Mouse (Mus musculus) cerebellum, adult 2 months (tissue): Measurements from ENCODE around the gene Ube2v1. TPM values are rescaled to one million over a fixed set of nuclear protein-coding genes. Genes with fewer than 3 reads are reported as not detected.

Experiments
- DNase-seq, 2 experiments: peaks; one replicate each; pipeline ENCODE4 v3.0.0; 2021
- H3K27ac ChIP-seq: fragments of 200-500 bp; 2 replicates; pipeline ENCODE4 v1.5.1; 2012; ENCODE audit warnings: low read length, control low read depth, inconsistent platforms; ENCODE audit not compliant: insufficient read depth
- H3K27me3 ChIP-seq: fragments of 200-500 bp; 2 replicates; pipeline ENCODE4 v1.6.1; 2012; ENCODE audit warnings: inconsistent platforms, mild to moderate bottlenecking, low read length, moderate library complexity; ENCODE audit not compliant: control insufficient read depth, insufficient read depth
- H3K4me1 ChIP-seq: fragments of 200-500 bp; 2 replicates; pipeline ENCODE4 v1.6.1; 2011; ENCODE audit warnings: low read length; ENCODE audit not compliant: control insufficient read depth, insufficient read depth
- H3K4me3 ChIP-seq: fragments of 200-500 bp; replicated peaks from 2 replicates; pipeline ENCODE3; 2011; ENCODE audit warnings: mild to moderate bottlenecking, low read depth, low read length, control low read depth; ENCODE audit not compliant: insufficient read depth
- CTCF ChIP-seq: fragments of 200-500 bp; IDR thresholded peaks from 2 replicates; pipeline ENCODE4 v1.5.1; 2011; ENCODE audit warnings: low read depth, mild to moderate bottlenecking, control low read depth, low read length, moderate library complexity, borderline replicate concordance; ENCODE audit not compliant: insufficient read depth
- POLR2A ChIP-seq: fragments of 200-500 bp; IDR thresholded peaks from 2 replicates; pipeline ENCODE4 v1.6.1; 2011; ENCODE audit warnings: low read length, control low read depth, borderline replicate concordance; ENCODE audit not compliant: insufficient read depth
- WGBS: fragments of 180-500 bp; shearing (Covaris S2); methylation state at CpG from one replicate; pipeline ENCODE4 v1.1.7; 2018; 5-methylcytosine and 5-hydroxymethylcytosine counted together
- polyA plus RNA-seq: library from polyadenylated mRNA; depleted of rRNA; stranded (reverse); fragments of >200 nt; gene quantifications from 2 replicates; pipeline ENCODE4 v1.2.3, GENCODE M21; 2012

Gene Ube2v1
- polyA plus RNA-seq, 1 experiment: 219 TPM

DNA sequence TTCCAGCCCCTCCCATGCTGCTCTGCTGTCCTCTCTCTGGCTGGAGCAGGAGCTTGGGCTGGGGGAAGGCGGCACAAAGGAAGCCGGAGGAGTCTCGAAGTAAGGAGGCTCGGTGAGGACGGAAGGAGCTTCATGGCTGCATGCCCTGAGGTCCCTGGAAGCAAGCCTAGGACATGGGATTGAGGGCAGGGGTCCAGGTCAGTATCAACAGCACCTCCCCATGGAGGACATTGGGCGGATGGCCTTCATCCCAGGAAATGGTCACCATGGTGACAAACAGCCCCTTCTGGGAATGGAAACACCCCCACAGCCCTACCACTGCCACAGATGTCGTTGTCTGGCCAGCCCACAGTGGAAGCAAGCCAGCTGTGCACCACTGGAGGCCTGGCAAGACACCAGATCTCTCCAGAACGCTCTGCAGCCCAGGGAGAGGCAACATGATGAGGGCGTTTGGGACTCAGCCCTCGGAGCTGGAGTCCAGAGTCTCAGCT lies 37.4 kb downstream of the Ube2v1 start:
- no peak for TF ChIP-seq CTCF
- no peak for TF ChIP-seq POLR2A
- Histone ChIP-seq H3K4me1 (no peaks in the 10 kb centered on the region), H3K4me3 (no peak overlapping the region), H3K27me3 (no peaks in the 10 kb centered on the region), H3K27ac (no peak overlapping the region)
- WGBS: 15% methylated on average over 10 of the region's 10 CpGs
- peak; percentile 38 to 43 for DNase-seq

DNA sequence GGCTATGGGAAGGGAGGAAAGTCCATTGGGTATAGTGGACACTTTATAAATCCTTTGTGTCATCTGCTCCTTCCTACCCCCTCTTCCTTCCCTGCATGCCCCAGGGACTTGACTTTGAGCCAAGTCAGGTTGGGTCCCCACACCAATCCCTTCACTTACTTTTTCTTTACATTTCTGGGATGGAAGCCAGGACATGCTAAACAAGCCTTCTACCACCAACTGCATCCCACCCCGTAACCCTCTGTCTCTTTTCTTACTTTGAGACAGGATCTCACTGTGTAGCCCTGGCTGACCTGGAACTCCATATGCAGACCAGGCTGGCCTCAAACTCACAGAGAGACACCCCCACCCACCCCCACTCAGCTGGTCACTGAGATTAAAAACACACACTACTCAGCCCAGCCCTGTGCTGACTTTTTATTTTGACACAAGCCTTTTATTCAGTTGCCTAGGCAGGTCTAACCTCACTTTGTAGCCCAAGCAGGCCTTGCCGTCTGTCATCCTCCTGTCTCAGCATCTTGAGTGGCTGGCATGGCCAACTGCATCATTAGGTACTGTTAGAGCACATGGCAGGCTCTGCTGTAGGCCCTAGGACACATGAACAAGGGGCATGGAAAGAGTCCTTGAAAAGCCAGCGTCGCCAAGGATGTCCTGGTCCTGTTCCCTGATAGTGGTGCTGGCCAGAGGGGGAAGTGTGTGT lies 38.2 kb downstream of the Ube2v1 start:
- no peak overlapping the region for H3K4me3 ChIP-seq
- TF ChIP-seq POLR2A (no peak), CTCF (no peak)
- H3K4me1 ChIP-seq: no peaks in the 10 kb centered on the region
- 71% methylated on average over 4 of the region's 4 CpGs for WGBS
- no peak overlapping the region for H3K27ac ChIP-seq
- no peak for DNase-seq
- no peaks in the 10 kb centered on the region for H3K27me3 ChIP-seq

DNA sequence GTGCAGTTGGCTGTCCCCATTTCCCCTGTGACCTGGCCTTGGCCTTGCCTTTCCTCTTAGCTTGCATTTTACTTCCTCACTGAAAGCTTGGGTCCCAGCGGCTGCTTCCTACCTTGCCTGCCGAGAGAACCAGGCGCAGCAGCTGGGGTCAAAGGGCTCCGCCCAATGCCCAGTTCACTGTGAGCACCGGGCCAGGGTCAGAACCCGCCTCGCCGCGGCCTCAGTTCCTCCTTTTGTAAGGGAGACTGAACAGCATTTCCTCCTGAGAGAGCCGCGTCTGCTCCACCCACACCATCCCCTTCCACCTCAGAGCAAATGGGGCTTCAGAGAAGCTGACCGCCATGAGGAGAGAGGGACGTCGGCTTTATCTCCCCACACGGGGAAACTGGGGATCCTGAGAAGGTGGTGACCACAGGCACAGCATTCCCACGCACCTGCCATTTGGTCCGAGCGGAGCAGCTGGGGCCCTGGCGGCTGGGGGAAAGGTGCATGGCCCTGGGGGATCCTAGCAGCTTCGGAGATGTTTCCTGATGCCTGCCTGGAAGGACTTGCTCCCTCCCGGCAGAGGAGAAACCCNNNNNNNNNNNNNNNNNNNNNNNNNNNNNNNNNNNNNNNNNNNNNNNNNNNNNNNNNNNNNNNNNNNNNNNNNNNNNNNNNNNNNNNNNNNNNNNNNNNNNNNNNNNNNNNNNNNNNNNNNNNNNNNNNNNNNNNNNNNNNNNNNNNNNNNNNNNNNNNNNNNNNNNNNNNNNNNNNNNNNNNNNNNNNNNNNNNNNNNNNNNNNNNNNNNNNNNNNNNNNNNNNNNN lies 42.9 kb downstream of the Ube2v1 start:
- no peak for DNase-seq
- WGBS: 48% methylated on average over 21 of the region's 21 CpGs
- no peak overlapping the region for H3K4me3 ChIP-seq
- TF ChIP-seq POLR2A: no peak
- no peak for TF ChIP-seq CTCF
- no peak overlapping the region for H3K27ac ChIP-seq
- H3K27me3 ChIP-seq: no peaks in the 10 kb centered on the region
- no peaks in the 10 kb centered on the region for H3K4me1 ChIP-seq

DNA sequence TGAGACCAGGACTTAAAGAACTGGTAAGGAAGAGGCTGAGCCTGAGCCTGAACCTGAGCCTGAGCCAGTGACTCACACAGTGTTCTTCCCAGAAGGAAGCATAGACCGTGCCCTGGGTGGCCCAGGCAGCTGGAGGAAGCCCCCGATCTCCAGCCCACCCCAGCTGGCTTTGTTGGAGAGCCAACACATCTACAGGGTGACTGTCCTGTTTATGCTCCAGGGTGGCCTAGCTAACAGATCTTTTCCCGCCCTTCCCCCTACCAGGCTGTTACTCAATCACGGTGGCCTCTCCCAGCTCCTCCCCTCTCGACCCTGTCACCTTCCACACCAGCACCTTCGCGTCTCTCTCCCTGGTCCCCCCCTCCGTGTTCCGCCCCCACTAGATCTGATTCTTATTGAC lies 44.9 kb downstream of the Ube2v1 start:
- TF ChIP-seq CTCF: no peak
- TF ChIP-seq POLR2A: no peak
- 21% methylated on average over 9 of the region's 9 CpGs for WGBS
- H3K4me1 ChIP-seq: no peaks in the 10 kb centered on the region
- H3K27ac ChIP-seq: no peak overlapping the region
- H3K27me3 ChIP-seq: no peaks in the 10 kb centered on the region
- no peak for DNase-seq
- no peak overlapping the region for H3K4me3 ChIP-seq

DNA sequence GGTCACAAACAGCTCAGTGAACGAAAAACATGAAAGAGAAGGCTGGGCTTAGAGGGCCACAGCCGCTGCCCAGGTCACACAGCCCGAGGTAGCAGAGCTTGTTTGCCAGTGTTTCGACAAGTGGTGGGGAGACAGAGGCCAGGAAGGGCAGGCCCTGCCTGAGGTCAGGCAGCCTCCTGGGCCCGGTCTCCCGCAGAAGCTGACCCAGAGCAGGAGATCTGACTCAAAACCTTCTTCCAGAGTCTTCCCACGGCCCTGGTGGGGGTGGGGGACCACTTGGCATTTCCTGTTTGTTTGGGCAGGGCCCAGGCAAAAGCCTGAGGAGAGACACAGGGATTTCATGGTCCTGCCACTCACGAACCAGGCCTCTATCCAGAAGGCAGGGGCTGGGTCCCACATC lies 45.9 kb downstream of the Ube2v1 start:
- Histone ChIP-seq H3K27ac (no peak overlapping the region), H3K27me3 (no peaks in the 10 kb centered on the region), H3K4me3 (no peak overlapping the region), H3K4me1 (no peaks in the 10 kb centered on the region)
- WGBS: 64% methylated on average over 8 of the region's 8 CpGs
- TF ChIP-seq CTCF: no peak
- no peak for TF ChIP-seq POLR2A
- DNase-seq: no peak

DNA sequence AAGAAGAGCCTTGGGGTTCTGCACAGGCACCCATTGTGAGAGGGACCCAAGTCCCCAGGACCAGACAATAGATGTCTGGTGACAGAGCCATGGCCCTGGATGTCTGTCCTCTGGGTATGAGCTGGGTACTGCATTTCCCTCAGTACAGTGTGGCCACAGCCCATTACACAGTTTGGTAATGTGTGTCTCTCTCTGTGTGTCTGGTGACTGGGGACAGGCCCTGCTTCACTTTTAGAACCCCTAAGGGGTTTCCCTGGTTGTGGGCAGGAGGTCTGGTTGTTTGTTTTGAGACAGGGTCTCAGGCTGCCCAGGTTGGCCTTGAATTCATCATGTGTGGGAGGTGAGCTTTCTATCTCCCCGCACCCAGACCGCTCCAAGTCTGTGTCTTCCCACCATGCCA lies 46.6 kb downstream of the Ube2v1 start:
- WGBS: 91% methylated on average over 2 of the region's 2 CpGs
- no peak overlapping the region for H3K27ac ChIP-seq
- no peak overlapping the region for H3K4me3 ChIP-seq
- TF ChIP-seq POLR2A (no peak), CTCF (no peak)
- H3K4me1 ChIP-seq: no peaks in the 10 kb centered on the region
- no peaks in the 10 kb centered on the region for H3K27me3 ChIP-seq
- no peak for DNase-seq

DNA sequence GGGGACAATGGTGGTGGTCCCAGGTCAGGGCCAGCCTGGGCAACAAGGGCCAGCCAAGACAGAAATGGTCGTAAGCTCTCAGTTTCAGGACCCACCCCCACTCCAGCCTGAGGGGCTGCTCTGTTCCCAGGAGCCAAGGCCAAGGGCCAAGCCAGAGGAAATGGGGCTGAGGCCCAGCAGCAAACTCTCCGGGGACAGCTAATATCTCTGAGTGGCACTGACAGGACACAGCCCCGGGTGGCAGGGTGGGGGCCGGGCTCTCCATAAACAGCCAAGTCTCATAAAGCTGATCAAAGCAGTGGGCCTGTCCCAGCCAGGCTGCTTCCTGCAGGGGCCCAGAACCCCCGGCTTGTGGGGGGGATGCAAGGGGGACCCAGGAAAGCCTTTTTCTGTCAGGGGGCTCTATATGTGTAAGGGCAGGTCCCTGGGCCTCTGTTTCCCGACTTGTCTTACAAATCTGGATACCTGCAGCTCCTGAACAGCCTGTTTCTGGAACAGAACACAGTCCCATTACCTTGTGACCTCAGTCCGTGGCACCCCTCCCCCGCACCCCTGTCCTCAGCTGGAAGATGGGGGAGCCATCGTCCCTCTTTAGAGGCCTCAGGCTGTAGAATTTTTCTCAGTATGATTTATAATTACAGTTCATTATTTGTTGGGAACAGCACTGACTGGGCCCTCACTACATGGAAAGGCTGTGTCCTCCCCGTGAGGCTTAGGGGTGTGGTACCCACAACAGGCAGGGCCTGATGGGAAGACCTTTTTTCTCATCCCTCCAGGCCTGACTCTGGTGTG lies 48.5 kb downstream of the Ube2v1 start:
- Histone ChIP-seq H3K4me3 (no peak overlapping the region), H3K27ac (no peak overlapping the region), H3K4me1 (no peaks in the 10 kb centered on the region), H3K27me3 (no peaks in the 10 kb centered on the region)
- DNase-seq: no peak
- TF ChIP-seq CTCF: no peak
- TF ChIP-seq POLR2A: no peak
- 55% methylated on average over 10 of the region's 10 CpGs for WGBS
